Mouse (Mus musculus) layer of hippocampus, postnatal 36 days (tissue): ENCODE results near the gene Dxo. TPM values are rescaled to one million over a fixed set of nuclear protein-coding genes. Genes with fewer than 3 reads are reported as not detected.

Source experiments
- DNase-seq, 2 experiments: peaks; one replicate each; pipeline ENCODE4 v3.0.0; 2022
- total RNA-seq, 2 experiments: library from RNA; stranded (reverse); gene quantifications; 2 replicates each; pipeline ENCODE4 v1.2.3; 2021

Dxo gene
- total RNA-seq, 2 experiments from 2014 or later, result 37.1 to 43.9 TPM

GRCm38 (mm10) chr17:34836155-34836855 is 514 bp upstream of the Dxo start:
- DNase-seq, result no peak

DNA sequence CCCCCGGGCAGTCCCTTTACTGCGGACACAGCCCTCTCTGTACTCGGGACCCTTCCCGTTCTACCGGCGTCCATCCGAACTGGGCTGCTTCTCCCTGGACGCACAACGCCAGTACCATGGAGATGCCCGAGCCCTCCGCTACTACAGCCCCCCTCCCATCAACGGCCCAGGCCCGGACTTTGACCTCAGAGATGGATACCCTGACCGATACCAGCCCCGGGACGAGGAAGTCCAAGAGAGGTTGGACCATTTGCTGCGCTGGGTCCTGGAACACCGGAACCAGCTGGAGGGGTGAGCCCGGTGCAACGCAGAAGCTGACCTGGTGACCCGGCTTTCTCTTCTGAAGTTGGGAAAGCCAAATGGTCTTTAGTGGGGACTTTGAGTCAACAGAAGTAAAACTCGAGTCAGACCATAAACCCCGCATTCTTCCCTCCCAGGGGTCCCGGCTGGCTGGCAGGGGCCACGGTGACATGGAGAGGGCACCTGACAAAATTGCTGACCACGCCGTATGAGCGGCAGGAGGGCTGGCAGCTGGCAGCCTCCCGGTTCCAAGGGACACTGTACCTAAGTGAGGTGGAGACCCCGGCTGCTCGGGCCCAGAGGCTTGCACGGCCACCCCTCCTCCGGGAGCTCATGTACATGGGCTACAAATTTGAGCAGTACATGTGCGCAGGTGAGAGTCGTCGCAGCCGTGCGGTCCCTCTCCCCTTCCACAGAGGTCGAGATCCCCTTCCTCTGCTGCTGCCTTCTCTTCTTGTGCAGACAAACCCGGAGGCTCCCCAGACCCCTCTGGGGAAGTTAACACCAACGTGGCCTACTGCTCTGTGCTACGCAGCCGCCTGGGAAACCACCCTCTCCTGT is 875 bp downstream of the Dxo start:
- DNase-seq, result no peak

DNA sequence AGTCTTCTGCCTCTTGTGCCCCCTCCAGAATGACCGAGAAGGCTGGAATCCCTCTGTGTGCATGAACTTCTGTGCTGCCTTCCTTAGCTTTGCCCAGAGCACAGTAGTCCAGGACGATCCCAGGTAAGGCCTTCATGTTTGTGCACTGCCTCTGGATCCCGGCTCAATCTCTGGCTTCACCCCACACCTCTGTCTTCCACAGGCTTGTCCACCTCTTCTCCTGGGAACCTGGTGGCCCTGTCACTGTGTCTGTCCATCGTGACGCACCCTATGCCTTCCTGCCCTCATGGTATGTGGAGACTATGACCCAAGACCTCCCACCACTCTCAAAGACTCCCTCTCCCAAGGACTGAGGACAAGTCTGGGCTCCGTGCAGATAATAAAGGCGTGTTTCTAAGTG is 2.0 kb downstream of the Dxo start:
- no peak for DNase-seq

DNA sequence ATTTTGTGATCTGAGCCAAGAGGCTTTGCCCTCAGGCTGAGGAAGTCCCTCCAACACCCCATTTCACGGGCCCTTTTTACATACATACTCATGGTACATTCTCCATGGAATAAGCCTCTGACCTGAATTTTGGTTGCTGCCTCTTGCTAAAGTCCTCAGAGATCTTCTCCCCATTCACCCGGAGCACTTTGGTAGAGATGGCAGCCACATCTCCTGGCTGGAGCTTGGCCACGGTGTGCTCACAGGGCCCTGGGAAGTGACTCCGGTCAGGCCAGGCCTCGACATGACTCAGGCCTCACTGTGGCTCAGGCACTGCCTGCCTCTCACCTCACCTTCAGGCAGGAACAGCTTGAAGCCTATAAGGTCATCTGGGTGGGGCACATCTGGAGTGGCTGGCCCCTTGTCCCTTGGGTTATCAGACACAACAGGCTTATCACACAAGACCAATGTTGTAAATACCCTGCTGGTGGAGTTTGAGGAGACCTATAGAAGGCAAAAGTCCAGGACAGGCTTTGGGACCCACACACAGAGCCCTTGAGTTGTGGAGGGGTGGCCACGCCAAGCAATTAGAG is 4.0 kb downstream of the Dxo start:
- DNase-seq, result no peak

DNA sequence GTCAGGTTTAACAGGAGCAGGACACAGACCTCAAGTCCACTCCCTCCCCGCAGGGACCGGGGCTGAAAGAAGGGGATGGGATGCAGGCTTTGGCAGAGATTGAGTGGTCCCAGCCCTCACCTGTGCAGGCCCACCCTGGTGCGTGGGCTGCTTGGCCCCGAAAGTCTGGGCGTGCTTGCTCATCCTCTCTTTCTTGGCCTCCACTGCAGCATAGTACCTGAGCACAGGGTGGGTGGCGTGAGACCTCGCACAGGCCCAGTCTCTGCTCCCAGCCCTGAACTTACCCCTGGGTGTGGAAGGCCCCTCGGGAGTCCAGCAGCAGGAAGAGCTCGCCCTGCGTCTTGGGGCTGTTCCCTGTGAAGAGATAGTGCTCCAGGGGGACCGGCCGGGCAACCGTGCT is 8.1 kb downstream of the Dxo start:
- DNase-seq, result no peak

DNA sequence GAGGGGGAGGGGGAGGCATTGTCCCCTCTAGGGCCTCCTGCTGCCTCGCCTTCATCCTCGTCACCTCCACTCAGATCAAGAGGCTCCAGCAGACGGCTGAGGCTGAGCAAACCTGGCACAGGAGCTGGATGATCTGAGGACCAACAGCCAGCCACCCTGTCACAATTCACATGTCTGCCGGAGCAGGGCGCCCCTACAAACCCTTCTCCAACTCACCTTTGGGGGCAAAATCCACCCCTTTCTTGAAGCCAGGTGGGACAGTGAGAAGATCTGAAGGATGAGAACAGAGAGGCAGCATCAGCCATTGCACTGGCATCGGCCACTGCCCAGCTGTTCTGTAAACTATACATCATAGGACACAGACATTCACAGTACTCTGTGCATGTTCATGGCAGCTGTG is 10.4 kb downstream of the Dxo start:
- DNase-seq, result no peak

DNA sequence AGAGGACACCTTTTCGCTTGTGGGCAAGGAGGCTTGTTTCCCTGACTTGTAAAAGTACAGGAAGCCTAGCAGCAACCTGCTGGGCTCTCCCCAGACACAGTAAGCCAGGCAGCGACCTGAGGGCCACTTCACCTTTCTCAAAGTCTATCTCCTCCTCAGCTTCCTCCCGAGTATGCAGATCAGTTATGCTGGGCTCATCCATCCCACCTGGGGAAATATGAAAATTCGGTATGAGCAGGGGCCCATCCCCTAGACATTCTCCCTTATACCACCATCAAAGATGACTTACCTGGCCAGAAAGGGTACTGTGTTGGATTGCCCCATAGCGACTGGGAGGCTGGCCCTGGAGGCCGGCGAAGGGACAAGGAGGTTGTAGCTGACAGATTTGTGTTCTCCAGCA is 10.8 kb downstream of the Dxo start:
- no peak for DNase-seq

DNA sequence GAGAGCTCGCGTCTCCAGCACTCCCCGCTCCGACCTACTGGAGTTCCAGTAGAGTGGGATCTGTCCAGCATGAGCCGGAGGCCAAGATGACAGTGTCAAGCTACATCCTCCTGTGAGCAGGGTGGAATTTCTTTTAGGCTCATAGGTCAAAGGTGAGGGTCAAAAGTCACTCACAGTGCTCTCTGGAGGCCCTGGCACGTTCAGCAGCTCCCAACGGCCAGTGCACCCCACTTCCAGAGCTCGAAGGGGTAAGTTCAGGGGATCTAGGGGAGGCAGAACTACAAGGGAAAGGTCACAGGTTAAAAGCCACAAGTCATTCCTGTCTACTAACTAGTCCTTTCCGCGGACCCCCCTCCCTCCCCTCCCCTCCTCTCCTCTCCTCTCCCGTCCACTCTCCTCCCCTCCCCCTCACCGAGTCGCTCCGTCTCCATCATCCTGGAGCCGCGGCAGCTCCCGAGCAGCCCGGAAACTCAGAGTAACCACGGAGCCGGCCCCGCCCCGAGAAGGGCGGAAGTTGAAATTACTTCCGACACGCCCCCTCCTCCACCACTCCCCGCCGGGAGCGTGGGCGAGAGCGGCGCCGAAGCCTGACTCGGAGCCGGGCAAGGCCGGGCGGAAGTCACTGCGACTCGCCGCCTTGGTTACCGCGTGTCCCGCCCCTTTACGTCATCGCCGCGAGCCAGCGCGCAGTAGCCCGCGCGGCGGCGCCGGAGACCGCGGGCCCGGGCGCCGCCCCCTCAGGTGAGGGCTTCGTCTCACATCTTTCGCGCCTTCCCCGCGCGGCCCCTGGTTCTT is 13.1 kb downstream of the Dxo start, which contains the start of the genes Skiv2l and Nelfe:
Skiv2l (minus strand) TSS at position 489 of the 795 bp plus-strand sequence.
Nelfe (plus strand) TSS at position 670 of the 795 bp plus-strand sequence.
- peak; percentile 98 to 99 for DNase-seq

DNA sequence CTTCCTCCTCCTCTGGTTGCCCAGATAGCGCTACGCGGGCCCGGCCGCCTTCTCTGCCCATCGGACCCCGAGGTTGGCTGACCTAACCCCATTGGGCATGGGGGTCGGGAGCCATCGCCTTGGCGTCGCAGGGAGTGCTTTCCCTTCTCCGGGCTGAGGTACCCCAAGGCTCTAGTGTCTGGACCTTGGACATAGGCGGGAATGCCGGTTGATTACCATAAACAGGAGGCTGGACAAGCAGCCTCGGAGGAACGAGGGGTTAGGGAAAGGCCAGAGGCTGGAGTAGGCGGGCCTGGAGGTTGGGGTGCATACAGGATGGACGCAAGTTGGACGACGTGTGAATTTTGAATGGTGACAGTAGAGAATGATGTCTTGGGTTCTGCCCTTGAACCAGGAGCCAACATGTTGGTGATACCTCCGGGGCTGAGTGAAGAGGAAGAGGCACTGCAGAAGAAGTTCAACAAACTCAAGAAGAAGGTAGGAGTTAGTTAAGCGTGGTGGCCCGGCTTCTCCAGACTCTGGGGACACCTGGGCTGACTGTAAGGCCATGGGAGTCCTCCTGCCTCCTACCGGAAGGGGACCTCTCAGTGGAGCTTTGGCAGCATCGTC is 13.8 kb downstream of the Dxo start:
- DNase-seq, result no peak

- DNase-seq, result no peak
These were observed 16.7 kb downstream of the Dxo start for GRCm38 (mm10) chr17:34853511-34853910.

- DNase-seq, result no peak
These were observed 17.9 kb downstream of the Dxo start for GRCm38 (mm10) chr17:34854761-34855160.

DNA sequence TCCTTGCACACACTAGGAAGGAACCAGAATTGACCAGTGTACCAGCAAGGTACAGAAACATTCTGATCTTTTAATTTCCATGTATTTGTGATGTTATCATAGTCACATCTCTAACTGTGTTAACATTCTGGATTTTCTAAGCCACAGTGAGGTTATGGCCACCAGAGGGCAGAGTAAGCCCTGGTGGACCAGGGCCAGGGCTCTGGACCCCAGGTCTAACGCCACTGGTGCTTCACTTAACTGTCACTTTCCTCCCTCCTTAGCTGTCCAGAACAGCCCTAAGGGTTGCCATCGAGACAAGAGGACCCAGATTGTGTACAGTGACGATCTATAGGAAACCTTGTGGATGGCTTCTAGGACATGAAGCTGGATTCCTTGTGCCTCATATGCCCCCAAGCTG is 19.0 kb downstream of the Dxo start:
- peak in 1 of 2 experiments; percentile 18 for DNase-seq

- no peak for DNase-seq
These were observed 21.9 kb downstream of the Dxo start for GRCm38 (mm10) chr17:34858670-34859069.

DNA sequence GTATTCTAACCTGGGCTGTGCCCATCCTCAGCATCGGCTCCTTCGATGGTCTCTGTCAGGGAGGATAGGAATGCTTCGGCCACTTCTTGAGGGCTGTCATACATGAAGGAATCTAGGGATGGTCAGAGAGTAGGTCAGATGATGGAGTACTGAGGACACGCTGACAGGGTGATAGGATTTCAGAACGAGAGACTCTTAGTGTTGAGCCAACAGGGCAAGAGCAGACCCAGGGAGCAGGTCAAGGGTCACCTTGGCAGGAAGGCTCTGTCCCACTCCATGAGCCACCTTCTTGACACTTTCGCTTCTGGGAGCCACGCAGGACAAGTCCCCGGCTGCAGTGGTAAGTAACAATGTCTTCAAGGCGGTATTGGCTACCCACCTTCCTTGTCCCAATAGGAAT is 23.7 kb downstream of the Dxo start:
- DNase-seq, result no peak

DNA sequence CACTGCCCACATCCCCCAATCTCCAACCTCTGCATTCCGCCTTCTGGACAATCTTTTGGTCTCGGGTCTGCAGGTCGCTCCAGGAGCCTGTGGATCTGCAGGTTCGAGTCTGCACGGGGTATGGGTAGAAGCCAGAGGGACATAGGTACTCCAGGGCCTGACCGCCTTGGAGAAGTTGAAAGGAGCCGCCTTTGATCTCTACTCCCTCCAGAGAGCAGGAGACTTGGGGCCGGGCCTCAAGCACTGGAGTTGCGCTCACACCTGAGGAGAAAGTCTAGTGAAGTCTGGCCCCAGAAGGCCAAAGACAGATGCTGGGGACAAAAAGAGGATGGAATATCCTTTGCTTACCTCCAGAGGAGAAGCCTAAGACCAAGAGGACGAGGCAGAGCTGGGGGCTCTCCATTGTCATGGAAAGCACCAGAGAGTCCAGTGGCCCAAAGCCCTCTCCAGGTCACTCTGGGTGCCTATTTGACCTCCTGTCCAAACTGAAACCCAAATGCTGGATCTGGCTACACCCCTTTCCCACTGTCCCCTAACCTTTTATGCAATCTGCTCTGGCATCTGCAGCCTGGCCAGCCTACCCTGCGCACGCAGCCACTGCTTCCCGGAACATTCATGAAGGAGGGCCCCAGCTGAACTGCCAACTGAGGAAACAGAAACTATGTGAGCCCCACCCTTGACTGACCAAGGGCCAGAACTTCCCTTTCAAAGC is 25.0 kb downstream of the Dxo start:
- DNase-seq, result no peak

- no peak for DNase-seq
These were observed 25.7 kb downstream of the Dxo start, which contains the start of gene Cfb for GRCm38 (mm10) chr17:34862416-34863081. TSS of gene Cfb (minus strand) at chr17:34862518.

GRCm38 (mm10) chr17:34865981-34866380 is 29.2 kb downstream of the Dxo start:
- DNase-seq, result no peak

GRCm38 (mm10) chr17:34874321-34874720 is 37.5 kb downstream of the Dxo start:
- no peak for DNase-seq

DNA sequence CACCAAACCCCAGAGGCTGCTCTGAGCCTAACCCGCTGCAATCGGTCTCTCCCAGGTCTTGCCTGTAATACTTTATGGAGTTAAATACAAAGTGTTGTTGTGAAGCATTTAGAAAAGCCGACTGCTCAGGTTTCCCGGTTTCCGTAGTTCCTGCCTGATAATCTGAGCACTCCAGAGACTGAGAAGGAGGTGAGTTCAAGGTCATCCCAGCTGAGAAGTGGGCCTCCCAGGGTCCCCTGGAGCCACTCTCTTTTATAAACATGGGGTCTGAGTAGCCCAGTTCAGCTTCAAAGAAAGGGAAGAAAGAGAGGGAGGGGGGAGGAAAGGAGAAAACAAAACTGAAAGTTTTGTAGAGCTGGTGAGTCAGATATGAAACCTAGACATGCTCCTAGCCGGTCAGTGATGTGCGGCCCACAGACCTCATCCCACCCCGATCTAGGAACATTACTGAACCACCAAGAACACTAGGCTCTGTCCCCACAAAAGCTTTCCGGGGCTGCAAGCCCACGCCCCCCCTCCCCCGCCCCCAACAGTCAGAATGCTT is 42.6 kb downstream of the Dxo start, which contains the start of gene Zbtb12:
Zbtb12 (plus strand) TSS at position 148 of the 544 bp plus-strand sequence.
- DNase-seq, result no peak

GRCm38 (mm10) chr17:34881166-34881565 is 44.3 kb downstream of the Dxo start:
- DNase-seq, result no peak
